Mouse (Mus musculus) testis, adult 2 months (tissue): ENCODE results near the gene Cyb5r2.

Experiments
- CTCF ChIP-seq: fragments of 200-500 bp; IDR thresholded peaks from 2 replicates; pipeline ENCODE4 v1.5.1; 2012; ENCODE audit warnings: low read depth, mild to moderate bottlenecking, inconsistent platforms, low read length, moderate library complexity; ENCODE audit not compliant: control insufficient read depth, insufficient read depth, insufficient replicate concordance
- POLR2A ChIP-seq: fragments of 200-500 bp; IDR thresholded peaks from 2 replicates; pipeline ENCODE4 v1.6.1; 2012; ENCODE audit warnings: low read depth, mild to moderate bottlenecking, inconsistent platforms, low read length, moderate library complexity; ENCODE audit not compliant: control insufficient read depth

- TF ChIP-seq CTCF (peak; percentile 37; the same call in 1 of the 2 replicates), POLR2A (no peak)
Measured at GRCm38 (mm10) chr7:107708491-107709112, 49.2 kb downstream of the Cyb5r2 start.
